Mouse (Mus musculus): ENCODE data around the gene Zfp473. TPM values are rescaled to one million over a fixed set of nuclear protein-coding genes. Genes with fewer than 3 reads are reported as not detected.

The Zfp473 gene
- 1 to 10 TPM in 1 of 2 experiments, under 1 TPM in 1; 0.33 to 1.1 TPM for total RNA-seq (2023)

GRCm38 (mm10) chr7:44750950-44751349 is at the start of gene Zfp473:
Gene Zfp473 (minus strand): TSS chr7:44751050.

GRCm38 (mm10) chr7:44748101-44749044 is 2.5 kb downstream of the Zfp473 start, which contains the start of gene Vrk3:
Gene Vrk3 (plus strand): TSS chr7:44748413.

GRCm38 (mm10) chr7:44708574-44708973 is 42.3 kb downstream of the Zfp473 start, which contains the start of gene Izumo2:
Gene Izumo2 (plus strand): TSS chr7:44708742.

Other genes starting within 250 kb of the Zfp473 start
- gene Mybpc2, start 226.4 kb downstream of the Zfp473 start, total RNA-seq (2023) = under 1 TPM; 0.13 to 0.27 TPM
- gene Spib, start 219.0 kb downstream of the Zfp473 start, total RNA-seq (2023) = 1 to 10 TPM; 5.7 to 9.4 TPM
- gene Pold1, start 202.2 kb downstream of the Zfp473 start, total RNA-seq (2023) = 10 to 100 TPM; 14.4 to 18.7 TPM
- 100 to 1,000 TPM; 256 TPM for gene Nr1h2, start 197.1 kb downstream of the Zfp473 start, total RNA-seq (2023)
- 100 to 1,000 TPM; 353 to 405 TPM for gene Napsa, start 178.7 kb downstream of the Zfp473 start, total RNA-seq (2023)
- gene Kcnc3, start 160.4 kb downstream of the Zfp473 start, total RNA-seq (2023) = 1 to 10 TPM; 1.7 to 3.4 TPM
- gene Myh14, start 80.2 kb downstream of the Zfp473 start, total RNA-seq (2023) = 1 to 10 TPM in 1 of 2 experiments, under 1 TPM in 1; 0.15 to 1.3 TPM
- not detected for gene Izumo2, start 42.3 kb downstream of the Zfp473 start, total RNA-seq (2023)
- 10 to 100 TPM; 57.7 to 61.2 TPM for gene Vrk3, start 2.6 kb downstream of the Zfp473 start, total RNA-seq (2023)
- gene Nup62, start 65.0 kb upstream of the Zfp473 start, total RNA-seq (2023) = 10 to 100 TPM; 26.2 to 31.2 TPM
- 10 to 100 TPM; 12.7 to 14.3 TPM for gene Il4i1, start 65.3 kb upstream of the Zfp473 start, total RNA-seq (2023)
- gene Atf5, start 65.6 kb upstream of the Zfp473 start, total RNA-seq (2023) = 1 to 10 TPM; 4.7 to 6.0 TPM
- gene Akt1s1, start 97.9 kb upstream of the Zfp473 start, total RNA-seq (2023) = 10 to 100 TPM; 28.4 to 31.3 TPM
- gene Tbc1d17, start 98.0 kb upstream of the Zfp473 start, total RNA-seq (2023) = 10 to 100 TPM; 78.0 to 79.4 TPM
- 10 to 100 TPM; 83.9 to 88.5 TPM for gene Pnkp, start 106.1 kb upstream of the Zfp473 start, total RNA-seq (2023)
- gene Ptov1, start 118.7 kb upstream of the Zfp473 start, total RNA-seq (2023) = 10 to 100 TPM; 59.0 to 65.1 TPM
- gene Med25, start 141.7 kb upstream of the Zfp473 start, total RNA-seq (2023) = 10 to 100 TPM; 51.0 to 54.3 TPM
- gene Fuz, start 145.0 kb upstream of the Zfp473 start, total RNA-seq (2023) = 10 to 100 TPM in 1 of 2 experiments, 1 to 10 TPM in 1; 8.5 to 13.7 TPM
- gene Ap2a1, start 178.4 kb upstream of the Zfp473 start, total RNA-seq (2023) = 10 to 100 TPM; 65.0 to 66.5 TPM
- not detected for gene Tsks, start 192.2 kb upstream of the Zfp473 start, total RNA-seq (2023)
- 1 to 10 TPM in 1 of 2 experiments, under 1 TPM in 1; 0.63 to 2.0 TPM for gene Cpt1c, start 223.8 kb upstream of the Zfp473 start, total RNA-seq (2023)
- 10 to 100 TPM; 73.2 to 92.6 TPM for gene Prmt1, start 235.5 kb upstream of the Zfp473 start, total RNA-seq (2023)
- gene Irf3, start 246.6 kb upstream of the Zfp473 start, total RNA-seq (2023) = 100 to 1,000 TPM in 1 of 2 experiments, 10 to 100 TPM in 1; 99.4 to 105 TPM
- gene Bcl2l12, start 247.7 kb upstream of the Zfp473 start, total RNA-seq (2023) = 10 to 100 TPM; 12.7 to 21.1 TPM

Data from monocyte, adult 59 days (primary cell).